Mouse (Mus musculus) ovary, adult 18-20 months (tissue): ENCODE measurements around the gene Hoxa13.

Source experiments
- DNase-seq: peaks from one replicate; pipeline ENCODE4 v3.0.0; 2022; ENCODE audit warnings: low spot score, mixed read lengths

Gene Hoxa13

DNA sequence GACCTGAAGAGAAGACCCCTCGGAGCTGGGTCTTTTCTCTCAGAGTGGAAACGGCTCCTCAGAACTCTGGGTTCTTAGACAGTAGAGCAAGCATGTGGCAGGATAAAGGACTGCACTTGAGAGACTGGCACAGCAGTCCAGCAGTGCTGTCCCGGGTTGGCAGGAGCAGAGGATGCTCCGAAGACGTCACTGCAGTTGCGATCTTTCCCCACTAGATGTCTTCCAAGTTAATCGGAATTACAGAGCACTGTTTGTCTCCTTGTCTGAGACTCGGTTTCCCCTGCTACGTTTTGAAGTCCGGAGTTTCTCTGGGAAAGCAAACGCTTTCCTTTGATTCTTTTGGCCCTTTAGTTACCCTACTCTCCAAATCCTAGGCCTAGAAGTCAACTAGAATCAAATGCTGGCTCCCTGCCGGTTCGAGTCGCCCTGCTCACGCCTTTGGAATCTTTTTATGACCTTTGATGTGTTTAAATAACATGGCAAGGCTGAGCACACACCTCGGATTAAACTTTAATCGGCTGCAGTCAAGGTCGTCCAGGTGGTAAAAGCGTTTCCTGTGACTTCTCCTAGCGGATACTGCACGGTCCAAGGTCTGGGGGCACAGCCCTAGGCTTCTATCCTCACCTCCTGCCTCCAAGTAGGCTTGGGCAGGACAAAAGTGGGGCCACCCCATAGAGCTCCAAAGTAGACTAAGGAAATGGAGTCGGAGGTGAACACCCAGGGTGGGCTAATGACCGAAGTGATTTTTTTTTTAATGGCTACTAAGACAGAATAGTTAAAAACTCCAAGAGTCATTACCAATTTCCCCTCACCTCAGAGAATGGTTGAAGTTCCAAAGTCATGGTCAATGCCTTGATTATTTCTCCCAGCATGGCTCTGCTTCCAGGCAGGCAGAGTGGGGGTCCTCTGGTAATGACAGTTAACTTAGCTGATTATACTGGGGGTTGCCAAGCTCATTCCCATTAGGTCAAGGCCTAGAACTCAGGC, 10.1 kb upstream of the Hoxa13 start:
- DNase-seq = no peak

DNA sequence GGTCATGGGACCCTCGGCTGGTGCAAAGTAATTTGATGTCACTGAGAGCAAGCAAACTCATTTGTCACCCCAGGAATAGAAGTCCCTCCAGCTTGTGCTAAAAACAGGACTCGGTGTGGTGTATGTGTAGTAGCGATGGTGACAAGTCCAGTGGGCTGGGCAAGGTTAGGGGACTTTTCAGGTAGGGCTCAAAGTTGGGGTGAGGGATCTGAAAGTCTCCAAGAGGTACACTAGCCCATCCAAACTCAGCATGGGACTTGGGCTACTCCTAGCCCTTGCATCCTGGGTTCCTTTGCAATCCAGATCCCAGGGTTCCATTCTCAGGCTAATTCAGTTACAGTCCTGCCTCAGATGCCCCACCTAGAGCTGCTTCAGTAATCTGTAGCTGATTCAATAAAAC, 8.1 kb upstream of the Hoxa13 start:
- no peak for DNase-seq

DNA sequence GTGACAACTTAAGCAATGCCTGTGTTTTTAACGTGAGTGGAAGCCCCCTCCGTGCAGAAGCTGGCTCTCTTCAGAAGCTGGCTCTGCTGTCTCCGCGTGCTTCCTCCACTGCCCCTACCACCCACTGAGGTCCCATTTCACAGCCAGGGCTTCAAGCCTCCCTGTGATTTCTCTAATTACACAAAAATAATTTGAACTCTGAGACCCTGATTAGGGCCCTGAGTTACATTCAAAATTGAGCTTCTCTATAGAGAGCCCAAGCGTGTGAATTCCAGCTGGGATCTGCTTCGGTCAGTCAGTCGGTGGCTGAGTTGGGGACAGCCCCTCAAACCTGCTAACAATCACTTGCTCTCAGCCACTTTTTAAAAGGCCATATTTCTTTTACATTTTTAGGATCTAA, 7.7 kb upstream of the Hoxa13 start:
- no peak for DNase-seq

DNA sequence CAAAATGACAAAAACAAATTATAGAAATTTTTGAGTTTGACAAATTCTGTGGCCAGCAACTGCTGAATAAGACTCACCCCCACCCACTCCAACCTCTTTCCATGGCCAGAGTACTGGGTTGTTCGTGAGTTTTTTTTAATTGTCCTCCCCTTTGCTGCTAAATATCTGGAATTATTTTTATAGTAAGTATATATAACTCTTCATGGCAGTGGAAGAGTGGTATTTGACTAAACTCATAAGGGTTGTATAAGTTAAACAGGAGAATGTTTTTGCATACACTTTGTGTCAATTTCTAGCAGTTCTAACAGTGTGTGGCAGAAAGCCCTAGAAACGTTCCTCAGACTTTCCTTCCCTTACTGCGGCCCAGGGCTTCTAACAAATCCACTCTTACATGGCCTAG, 7.0 kb upstream of the Hoxa13 start:
- DNase-seq = no peak

DNA sequence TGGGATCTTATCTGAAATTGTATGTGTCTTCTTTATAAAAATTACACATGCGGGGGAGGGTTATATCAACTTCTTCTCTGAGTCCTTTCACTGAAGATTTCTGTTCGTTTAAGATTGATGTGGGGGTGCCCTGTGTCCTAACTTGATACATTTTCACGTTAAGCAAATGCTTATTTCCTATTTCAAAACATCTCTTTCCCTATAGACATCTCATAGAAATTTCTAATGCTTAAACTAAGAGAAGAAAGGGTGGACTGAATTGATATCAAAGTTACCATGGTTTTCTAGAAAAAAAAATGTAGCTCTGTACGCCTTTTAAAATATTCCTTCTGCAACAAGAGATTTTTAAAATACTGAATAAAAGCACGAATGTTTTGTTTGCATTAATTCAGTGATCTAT, 6.5 kb upstream of the Hoxa13 start:
- no peak for DNase-seq

DNA sequence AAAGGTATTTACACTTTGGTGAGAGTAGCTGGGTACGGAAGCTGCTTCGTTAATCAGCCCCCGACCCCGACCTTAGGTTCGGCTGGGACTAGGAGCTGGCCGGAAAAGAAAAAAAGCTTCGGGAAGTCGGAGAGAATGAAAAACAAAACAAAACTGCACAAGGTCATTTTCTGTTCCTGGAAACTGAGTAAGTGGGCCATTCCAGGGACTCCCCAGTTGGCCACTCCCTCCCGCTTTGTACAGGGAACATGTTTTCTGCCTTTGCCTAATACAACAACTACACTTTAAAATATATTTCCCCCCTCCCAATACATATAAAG, 5.9 kb upstream of the Hoxa13 start:
- no peak for DNase-seq

DNA sequence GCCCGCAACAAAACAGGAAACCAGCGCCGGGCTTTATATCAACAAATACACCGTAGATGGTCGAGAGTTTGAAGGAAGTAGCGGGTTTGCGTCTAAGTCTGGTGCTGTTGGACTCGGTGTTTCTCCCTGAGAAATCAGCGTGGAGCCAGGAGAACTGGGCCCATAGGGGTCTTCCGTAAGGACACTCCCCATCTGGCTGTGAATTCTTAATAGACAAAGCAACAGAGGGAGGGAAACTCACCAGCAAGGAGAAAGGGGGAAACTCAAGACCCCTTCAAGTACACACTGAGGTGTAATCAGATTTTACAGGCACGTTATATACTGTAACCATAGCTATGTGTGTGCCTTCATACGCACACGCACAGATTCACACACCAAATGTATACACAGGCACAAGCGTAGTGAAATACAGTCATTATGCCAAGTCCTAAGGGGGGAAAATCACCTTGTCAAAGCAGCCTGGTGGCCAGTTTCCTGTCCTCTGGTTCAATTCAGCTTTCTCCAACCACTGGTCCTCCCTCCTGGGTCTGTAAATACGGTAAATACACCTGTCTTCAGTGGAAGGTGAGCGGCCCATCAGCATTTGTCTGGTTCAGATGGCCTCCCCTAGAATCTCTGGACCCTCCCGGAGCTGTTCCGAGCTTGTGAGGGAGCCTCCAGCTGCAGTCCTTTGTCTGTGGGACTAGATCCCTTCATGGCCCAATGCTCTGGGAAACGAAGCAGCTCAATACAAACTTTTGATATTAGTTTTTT, 5.4 kb upstream of the Hoxa13 start:
- no peak for DNase-seq

DNA sequence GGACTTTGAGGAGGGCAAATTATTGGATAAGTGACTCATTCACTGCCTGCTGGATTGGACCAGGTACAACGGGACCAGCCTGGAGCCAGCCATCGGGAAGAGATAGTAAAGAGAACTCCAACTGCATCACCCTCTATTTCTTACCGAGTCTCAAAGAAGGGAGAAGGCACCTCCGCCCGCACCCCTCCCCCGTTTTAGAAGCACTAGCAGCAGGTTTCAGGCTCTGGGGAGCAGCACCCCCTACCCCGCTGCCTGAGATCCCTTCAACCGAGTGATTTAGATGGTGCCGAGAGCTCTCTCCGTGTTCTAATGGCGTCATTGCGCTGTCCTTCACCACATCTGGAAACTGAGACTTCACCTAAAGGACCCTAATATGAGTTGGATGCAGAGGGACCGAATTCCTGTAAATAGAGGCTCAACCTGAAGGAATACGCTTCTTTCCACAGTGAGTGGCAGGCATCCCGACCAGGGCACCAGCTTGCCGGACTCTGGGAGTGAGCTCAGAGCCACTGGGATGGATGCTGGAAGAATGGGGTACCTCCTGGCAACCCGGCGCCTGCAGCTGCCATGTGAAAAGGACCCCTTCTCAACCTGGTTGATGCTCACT, 4.7 kb upstream of the Hoxa13 start:
- DNase-seq = no peak

DNA sequence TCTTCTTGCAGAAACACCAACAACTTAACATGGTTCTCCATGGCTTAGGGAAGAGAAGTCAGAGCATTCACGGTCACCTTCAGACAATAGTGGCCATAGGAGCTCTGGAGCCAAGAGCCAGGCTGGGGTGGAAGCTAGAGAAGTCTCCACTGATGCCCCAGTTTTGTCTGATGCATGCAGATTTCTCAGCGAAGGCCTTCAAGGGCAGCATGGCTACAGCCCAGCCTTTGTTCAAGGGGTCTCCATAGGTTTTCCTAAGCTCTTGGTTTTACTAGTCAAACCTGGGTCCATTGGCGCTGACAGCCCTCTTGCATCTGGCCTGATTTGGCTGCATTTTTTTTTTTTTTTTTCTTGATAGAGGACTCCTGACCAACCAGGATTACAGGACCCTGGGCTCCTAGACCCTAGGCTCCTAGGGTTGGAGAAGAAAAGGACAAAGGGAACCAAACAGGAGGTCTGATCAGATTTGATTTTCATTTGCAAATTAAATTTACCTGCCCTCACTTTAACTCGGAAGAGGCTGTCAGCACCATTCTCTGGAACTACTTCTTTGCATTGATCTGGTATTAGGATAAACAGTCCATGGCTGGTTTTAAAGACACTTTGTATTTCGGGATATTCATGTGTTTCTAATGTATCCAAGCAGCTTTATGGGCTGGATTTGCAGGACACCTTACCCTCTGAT, 3.6 kb upstream of the Hoxa13 start:
- DNase-seq = no peak

DNA sequence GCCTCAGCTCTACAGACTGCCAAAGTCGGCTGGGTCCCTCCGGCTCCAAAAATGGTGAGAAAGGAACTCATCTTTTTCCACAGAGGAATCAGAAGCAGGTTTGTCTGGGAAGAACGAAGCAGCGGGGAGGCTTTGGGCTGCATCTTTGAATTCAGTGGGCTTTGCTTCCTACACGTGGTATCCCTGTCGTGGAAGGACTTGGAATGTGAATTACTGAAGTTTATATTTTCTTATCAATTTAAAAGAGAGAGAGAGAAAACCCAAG, 2.6 kb upstream of the Hoxa13 start:
- no peak for DNase-seq

DNA sequence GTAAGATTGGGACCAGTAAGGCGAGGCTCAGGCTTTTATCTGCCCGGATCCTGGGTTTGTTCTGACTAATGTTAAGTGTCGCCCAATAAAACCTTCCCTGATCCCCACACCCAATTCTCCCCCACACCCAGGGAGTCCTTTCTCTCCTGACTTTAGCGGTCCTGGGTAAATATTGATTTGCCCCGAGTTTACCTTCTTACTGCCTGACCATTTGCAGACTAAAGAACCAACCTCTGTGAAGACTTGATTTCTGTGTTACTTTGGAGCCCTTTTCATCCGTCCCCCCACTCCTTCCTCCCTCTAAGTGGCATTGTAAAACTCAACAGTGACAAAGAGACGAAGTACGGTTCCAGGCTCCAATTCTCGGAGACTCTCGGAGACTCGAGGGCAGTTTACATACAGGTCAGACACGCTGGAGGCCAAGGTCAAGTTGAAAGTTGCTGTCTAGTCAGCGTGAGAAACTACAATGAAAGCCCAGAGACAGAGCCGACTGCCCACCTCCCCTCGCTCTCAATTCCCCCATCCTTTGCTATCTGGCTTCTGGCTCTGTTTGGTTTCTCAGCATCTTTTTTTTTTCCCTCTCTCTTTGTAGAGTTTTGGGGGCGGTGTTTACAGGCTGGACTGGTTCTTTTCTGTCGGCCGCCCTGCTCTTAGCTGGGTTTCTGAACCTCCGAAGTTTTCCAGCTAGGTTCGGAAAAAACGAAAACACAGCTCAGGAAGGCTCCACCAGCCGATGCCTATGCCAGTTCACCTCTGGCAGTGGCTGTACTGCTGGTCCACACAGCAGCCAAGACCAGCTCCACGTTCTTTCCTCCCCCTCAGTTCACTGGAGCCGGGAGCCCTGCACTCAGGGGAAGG, 2.0 kb upstream of the Hoxa13 start:
- DNase-seq = no peak

DNA sequence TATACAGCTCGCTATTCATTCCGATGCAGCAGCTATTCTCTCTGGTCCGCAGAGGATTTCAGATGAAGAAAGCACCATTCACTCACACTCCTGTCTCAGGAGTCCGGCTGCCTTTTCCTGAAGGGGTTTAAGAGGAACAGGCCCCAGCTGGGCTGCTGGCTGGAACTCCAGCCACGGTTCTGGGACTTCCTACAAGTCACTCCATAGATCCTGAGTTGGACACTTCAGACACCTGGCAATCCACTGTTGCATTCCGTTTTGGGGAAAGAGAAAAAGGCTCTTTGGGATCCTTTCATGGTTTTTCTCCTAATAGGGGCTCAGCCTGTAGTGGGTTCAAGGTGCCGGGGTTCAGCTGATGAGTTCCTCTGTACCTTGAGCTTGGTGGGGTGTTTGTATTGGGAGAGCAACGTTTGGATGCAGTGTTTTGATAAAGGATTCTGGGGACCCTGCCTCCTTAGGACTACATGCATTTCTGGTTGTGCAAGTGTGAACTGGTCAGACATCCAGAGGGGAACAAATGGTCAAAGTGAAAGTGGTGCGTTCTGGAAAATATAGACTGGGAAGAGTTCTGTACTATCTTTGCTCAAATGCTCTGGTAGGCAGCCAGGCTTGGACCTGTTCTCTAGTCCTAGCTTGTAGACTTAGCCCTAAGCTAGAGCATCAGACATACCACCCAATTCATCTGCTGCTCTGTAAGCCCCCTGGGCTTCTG, 1.2 kb upstream of the Hoxa13 start:
- no peak for DNase-seq

DNA sequence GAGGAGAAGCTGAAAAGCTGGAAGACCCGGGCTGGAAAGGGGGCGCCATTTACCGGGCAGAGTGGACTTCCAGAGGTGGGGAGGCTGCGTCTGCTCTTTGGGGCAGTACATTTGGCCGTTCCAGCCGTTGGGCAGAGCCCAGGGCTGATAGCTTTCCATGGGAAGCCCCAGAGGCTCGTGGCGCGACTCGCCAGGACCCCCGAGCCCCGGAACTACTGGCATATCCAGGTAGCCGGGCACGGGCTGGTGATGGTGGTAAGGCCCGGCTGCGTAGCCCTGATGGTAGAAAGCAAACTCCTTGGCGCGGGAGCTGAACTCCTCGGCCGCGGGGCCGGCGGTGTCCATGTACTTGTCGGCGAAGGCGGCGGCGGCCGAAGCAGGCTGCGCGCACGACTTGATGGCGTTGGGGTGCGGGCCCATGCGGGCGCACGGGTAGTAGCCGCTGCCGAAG, 844 bp downstream of the Hoxa13 start:
- DNase-seq = no peak

DNA sequence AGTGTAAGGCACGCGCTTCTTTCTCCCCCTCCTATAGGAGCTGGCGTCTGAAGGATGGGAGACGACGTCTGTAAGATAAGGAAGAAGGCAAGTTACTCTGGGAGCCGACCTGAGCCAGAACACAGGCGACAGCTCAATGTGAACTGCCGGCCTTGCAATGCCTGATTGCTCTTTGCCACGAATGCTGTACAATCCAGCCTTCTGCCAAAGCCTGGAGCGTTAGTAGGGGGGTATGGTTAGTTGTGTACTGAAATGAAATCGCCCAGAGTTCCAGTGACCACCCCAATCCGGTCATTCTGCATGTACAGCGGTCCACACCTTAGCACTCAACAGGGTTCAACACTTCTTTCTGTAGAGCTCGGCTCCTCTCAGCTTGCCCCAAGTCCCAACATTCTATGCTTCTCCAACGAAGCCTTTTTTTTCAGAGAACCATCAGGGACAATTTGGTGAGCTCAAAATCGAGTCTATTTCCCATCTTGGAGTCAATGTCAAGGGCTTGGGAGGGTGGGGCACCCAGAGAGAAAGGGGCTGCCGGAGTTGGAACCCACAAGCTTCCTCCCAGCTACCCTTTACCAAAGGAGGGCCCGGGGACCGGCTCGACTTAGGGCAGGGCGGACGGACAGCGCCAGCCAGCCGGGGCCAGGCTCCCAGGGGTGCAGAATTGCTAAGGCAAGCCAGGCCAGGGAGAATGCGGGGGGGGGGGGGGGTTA, 1.4 kb downstream of the Hoxa13 start:
- DNase-seq = no peak

DNA sequence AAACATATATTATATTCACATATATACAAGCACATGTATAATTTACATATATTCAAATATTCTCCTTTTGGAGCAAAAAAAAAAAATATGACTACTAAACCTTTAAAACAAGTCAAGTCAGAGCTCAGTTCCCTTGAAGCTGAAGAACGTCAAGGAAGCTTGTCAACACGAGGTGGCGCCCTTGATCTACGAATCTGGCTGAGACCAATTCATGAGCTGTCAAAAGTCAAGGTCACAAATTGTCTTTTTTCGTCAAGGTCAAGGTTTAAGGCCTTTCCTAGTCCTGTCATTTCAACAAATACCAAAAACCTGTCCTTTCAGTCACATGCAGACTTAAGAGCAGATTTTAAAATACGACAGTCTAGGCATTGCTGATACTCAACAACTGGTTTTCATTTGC, 3.7 kb downstream of the Hoxa13 start:
- DNase-seq = no peak

DNA sequence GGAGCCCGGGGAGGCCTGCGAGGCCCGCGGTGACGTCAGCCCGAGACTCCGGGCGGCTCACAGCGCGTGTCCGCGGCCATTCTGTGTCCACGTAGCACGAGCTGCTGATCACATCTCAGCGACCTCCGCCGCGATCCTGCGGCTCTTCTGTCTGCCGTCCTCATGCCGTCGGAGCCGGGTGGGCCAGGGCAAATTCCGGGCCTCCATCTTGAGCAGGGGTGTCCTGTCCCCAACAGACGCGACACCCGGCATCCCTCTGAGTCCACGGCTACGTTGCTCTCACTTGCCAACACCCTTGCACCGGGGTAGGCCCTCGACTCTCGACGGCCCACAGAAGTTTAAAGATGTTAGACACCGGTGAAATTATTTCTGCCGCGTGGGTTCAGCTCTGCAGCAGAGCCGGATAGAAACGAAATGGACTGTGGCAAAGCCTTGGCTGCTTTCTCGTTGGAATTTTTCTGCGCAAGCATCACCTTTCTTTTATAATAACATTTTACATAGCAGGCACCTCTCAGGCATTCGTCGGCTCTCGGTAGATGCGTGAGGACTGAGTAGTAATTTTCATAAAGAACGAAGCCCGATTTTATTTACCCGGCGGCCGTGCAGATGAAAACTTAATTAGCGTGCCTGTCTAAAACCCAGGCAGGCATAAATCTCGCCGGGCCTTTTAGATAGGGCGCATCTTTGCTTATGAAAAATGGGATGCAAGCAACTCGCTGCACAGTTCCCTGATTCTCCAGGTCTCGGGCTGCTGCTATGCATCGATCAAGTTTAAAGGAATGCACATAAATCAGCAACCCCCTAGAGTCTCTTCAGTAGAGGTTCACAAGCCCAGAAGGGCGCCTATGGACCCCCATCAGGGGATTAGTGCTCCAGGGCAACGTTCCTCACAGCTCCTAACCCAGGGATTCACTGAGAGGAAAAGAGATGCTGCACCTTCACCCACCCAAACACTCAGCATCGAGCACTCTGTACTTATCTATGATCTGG, 6.9 kb downstream of the Hoxa13 start:
- no peak for DNase-seq

DNA sequence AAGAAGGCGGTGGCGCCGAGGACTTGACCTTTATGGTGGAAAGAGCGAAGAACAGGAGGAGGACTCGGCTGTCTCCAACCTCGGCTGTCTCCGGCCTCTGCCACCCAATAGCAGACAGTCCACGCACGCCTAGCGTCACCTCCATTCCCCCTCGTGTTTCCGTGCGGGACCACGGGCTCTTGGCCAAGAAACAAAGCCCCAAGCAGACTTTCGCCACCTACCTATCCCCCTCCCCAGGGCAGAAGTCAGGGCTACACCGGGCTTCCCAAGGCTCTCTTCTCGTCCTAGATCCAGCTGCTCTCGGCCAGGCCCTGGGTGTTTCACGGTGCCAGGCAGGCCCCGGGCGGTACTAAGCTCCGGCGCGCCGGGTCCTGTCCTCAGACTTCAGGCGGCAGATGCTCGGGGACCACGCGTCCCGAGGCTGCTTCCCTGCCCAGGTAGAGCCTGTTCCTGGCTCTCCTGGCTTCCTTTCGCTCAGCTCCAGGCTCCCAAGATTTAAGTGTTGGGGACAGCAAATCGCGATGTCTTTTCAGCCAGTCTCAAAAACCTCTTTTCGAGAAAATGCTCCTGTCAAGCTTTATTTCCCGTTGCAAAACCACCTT, 7.8 kb downstream of the Hoxa13 start:
- no peak for DNase-seq

DNA sequence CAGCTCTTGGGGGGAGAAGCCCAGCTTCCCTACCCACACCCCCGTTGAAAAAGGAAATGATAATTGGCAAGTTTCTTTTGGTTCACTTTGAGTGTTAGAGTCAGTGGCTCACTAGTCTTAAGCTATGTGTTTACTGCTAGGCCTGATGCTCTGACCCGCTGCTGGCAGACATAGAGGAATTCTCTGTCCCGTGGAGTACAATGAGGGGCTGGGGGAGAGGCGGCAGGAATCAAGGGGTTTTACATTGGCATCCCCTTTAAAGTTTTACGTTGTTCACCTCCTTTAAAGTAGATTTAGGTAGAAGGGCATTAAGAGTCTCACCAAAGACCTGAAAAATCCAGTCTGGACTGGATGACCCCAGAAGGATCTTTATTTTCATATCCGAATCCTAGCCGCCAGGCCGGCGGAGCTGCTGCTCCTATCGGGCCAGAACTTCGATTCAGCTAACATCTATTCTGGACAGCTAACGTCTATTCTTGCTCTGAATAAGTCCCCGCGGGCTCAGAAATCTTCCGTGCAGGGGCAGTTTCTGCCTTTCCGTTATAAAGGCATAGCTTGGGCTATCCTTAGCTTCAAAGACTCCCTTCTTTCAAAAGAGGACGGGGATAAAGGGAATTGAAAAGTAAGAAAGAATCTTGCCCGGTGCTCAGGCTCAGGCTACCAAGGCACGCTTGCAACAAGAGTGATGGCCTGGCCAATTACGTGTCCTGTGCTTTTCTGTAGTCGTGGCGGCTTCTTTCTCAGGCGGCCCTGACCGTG, 8.5 kb downstream of the Hoxa13 start:
- no peak for DNase-seq
